Mouse (Mus musculus) spleen, adult 18-20 months (tissue): ENCODE data around the gene Slc44a5.
A peak's percentile ranks its signal among the peaks of the same experiment; 100 is the strongest.

ENCODE experiments used
- DNase-seq, 2 experiments: peaks; one replicate each; pipeline ENCODE4 v3.0.0; 2022; ENCODE audit warnings: mixed read lengths in 2 of 2

Gene Slc44a5

DNA sequence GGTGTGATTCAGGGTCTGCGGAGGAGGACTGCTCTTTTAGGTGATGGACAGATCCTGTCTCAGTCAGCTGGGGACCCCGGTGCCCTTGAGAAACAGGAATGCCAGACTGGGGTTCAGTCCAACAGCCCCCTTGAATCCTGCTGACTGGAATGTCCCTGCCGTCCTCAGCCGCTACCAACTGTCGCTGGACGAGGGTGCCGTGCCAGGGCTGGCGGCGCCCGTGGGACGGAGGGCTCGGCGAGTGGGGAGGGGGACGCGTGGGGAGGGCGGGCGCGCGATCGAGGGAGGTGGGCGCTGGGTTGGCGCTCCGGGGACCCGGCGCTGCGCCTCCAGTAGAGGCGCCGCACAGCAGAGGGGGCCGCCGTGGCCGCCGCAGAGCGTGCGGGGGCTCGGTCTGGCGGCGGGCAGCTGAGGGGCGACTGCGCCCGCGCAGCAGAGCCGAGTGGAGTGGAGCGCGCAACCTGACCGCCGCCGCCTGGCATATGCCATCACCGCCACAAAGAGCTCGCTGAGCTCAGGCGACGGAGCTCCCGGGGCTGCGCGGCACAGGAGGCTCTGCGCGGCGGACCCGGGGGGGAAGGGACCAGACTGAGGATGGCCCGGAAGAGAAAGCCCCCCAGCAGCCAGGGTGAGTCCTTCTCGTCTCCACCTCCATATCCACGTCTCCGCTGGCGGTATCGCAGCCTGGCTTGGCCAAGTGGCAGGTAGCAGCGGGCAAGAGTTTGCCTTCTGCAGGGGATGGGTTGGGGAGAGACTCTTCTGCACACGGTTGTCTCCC lies at the start of gene Slc44a5:
Slc44a5 (plus strand) TSS at position 266 of the 778 bp plus-strand sequence.
- DNase-seq: no peak

DNA sequence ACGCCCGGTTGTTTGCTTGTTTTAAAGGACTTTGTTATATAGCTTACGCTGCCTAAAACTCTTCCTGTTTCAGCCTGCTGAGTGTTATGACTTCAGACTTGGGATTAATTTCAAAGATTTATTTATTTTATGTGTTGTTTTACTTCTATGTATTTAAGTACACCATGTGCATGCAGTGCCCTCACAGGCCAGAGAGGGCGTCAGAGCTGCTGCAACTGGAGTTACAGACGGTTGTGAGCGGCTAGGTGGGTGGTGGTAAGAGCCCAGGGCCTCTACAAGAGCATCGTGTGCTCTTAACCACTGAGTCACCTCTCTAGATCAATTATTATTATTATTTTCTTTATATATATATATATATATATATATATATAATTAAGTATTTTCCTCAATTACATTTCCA lies 46.9 kb upstream of the Slc44a5 start:
- no peak for DNase-seq

DNA sequence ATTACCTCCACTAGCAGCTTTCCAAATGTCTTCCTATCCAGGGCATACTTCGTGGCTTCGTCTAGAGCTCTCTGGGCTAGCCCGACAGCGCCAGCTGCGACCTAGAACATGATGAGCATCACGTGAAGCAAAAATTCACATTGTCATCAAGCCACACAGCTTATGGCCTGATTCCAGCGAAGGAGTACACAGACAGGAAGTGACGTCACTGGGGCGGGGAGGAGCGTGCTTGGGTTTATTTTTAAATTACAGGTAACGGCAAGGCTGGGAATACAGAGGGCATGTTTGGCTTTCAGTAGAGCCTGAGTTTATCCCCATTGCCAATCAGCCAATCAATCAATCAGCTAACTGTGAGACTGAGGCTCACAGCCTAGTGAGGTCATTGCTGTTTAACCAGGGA lies 43.7 kb upstream of the Slc44a5 start:
- no peak for DNase-seq

- DNase-seq: no peak
These were observed 40.8 kb upstream of the Slc44a5 start for GRCm38 (mm10) chr3:153932461-153932860.

DNA sequence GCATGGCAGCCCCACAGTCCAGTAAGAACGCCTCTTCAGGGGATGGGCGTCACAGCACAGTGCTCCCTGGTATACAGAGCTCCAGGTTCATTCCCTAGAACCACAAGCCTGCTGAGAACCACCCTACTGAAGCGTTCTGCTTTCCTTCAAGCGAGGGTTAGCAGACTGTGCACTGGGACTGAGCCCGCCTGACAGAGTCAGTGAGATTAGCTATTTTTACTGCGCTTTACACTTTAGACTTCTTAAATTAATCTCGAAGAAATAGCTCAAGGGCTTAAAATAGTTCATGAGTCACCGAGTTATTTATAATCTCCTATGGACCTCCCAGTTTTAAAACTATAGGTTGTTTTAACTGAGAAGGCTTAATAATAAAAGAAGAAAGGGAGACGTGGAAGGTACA lies 37.4 kb upstream of the Slc44a5 start:
- no peak for DNase-seq

DNA sequence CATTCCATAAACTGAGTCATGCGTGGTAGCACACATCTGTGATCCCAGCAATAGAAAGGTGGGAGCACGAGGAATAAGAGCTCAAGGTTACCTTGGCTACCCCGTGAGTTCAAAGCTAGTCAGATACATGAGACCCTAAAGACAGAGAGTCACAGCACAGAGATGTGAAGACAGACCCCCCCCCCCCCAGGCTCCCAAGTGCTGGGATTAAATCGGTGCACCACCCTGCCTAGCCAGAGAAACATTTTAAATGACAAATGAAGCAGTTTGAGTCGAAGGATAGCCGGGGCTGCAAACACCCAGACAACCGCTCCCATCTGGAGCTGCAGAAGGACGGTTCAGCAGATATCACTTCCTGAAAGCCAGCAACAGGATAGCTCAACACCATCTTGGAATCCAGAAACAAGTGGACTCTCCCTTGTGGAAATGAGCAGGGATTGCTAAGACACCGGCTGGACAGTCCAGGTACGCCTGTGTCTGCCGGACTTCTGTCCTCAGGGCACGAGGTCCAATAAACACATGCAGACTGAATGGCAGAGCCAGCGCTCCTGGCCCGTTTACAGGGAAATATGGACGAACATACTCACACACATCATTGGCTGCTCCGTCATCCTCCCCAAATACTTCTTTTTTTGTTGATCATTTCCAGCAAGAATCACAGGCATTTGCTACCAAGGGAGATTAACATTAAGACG lies 36.0 kb upstream of the Slc44a5 start:
- no peak for DNase-seq

- no peak for DNase-seq
These were observed 33.2 kb upstream of the Slc44a5 start for GRCm38 (mm10) chr3:153940021-153940420.

- DNase-seq: no peak
These were observed 32.8 kb upstream of the Slc44a5 start for GRCm38 (mm10) chr3:153940486-153940885.

DNA sequence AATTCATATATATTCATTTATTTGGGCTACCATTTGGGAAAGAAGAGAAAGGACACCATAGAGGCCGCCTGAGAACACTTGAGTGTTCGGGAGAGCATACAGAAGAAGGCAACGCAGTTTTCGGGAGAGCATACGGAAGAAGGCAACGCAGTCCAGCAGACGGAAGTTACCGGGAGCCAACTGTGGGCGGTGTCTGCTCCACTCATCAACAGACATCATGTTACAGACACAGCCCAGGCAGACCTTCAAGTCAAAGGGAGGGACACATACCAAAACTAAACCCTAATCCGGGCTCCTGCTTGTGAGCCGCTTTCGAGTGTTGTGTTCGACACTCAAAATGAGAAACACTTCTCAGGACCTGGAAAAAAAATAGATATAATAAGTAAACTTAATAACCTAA lies 31.6 kb upstream of the Slc44a5 start:
- no peak for DNase-seq

- no peak for DNase-seq
These were observed 30.1 kb upstream of the Slc44a5 start for GRCm38 (mm10) chr3:153943003-153943640.

GRCm38 (mm10) chr3:153943901-153944334 lies 29.3 kb upstream of the Slc44a5 start:
- no peak for DNase-seq

DNA sequence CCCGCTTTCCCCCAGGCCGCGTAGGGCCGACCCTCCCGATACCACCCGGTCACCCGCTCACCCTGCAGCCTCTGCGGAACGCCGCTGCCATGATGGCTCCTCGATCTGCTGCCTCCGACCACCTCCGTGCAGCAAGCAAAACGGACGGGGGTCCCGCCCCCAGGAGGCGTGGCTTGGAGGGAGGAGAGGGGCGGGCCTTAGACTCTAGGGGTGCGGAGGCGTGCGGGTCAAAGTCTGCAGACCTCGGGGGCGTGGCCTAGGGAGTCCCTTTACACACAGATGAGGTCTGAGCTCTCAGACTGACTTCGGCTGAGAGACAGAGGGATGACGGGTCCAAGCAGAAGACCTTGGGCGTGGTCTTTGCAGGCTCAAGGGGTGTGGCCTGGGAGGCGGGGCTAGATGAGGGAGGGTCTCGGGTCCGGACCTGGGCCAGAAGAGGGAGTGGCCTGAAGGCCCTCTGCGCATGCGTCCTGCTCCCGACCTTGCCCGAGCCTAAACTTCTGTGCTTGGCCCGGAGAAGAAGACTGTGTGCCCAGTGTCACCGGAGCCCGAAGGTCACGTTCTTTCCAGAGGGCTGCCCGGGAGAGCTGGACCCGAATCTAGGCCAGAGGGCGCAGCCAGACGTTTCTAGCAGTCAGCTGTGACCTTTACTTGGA lies 28.8 kb upstream of the Slc44a5 start, which contains the start of gene Acadm:
Acadm (minus strand) TSS at position 298 of the 656 bp plus-strand sequence.
- DNase-seq: peak; percentile 99

DNA sequence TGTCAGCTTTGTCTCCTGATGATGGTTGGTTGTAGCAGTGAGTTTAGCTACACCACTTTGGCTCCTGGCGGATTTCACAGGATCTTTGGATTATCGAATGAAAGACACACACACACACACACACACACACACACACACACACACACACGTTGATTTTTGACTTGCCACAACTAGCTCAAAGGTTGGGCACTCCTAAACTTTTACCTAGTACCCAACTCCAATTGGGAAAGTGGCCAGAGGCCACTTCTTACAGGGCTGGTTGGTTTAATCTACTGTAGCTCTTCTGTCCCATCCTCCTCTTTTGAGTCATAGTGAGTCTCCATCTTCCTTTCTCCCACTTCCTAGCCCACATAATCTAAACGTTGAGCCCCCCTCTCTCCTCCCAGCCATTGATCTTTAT lies 26.0 kb upstream of the Slc44a5 start:
- no peak for DNase-seq

DNA sequence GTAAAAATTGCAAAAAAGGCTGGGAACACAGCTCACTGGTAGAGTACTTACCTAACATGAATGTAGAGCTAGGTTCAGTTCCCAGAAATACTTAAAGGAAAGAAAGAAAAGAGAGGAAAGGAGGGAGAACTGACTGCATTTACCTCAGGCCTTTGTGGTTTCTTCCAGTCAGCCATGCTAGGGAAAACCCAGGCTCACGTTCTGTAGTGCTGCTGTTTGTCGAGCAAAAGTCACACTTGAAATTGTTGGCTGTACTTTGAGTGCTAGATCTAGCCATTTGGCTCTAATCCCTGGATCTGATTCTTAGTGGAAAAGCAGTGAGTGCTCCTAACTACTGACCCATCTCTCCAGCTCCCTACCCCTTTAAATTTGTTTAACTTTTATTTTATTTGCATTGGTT lies 25.1 kb upstream of the Slc44a5 start:
- no peak for DNase-seq

DNA sequence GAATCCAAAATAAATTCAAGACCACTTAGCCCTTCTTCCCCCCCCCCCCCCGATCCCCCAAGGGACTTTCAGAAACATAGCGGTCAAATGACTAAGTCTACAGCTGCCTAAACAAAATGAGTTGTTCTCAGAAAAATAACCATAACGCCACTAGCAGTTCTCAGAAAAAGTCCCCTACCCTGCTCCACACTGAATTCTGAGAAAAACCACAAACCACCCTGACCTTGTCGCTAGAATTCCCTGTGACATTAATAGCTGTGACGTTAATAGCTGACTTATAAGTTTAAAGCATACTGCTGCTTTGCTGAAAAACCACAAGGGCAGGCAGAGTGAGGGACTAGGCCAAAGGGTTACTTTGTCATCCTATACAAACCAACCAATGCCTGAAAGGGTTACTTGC lies 15.3 kb upstream of the Slc44a5 start:
- DNase-seq: no peak

GRCm38 (mm10) chr3:153959035-153959730 lies 14.1 kb upstream of the Slc44a5 start:
- DNase-seq: no peak

DNA sequence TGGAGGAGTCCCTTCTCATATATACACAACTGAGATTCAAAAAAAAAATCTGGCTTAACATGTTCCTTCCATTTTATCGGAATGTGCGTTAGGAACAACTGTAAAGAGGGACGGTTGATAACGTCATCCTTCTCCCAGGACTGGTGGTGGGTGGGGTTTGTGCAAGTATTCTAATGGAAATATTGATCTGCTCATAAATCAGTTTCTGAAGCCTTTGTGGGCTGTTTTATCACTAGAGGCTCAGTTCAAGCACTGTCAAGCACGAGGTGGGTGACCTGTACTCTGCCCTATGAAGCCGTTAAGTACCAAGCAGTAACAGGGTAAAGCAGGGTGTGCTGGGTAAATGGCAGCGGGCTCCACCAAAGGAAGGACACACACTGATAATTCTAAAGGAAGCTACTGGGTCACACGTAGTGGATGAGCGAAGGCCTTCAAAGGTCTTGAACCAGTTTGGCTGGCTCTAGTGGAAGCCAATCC lies 13.5 kb upstream of the Slc44a5 start:
- no peak for DNase-seq

DNA sequence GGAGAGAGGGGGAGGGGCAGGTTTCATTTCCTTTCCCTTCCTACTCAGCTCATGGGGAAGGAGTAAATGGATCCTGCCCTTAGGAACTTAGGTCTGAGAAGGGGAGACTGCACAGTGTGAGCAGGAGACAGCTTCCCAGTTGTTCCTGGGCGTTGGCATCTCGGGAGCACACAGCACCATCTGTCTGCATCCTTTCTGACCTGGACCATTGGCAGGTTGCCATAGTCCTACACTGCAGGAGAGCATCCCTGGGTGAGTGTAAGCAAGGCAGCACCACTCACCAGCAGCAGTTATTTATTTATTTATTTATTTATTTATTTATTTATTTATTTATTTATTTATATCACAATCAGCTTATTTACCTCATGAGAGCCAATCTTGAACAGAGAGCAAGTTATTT lies 12.4 kb upstream of the Slc44a5 start:
- no peak for DNase-seq

DNA sequence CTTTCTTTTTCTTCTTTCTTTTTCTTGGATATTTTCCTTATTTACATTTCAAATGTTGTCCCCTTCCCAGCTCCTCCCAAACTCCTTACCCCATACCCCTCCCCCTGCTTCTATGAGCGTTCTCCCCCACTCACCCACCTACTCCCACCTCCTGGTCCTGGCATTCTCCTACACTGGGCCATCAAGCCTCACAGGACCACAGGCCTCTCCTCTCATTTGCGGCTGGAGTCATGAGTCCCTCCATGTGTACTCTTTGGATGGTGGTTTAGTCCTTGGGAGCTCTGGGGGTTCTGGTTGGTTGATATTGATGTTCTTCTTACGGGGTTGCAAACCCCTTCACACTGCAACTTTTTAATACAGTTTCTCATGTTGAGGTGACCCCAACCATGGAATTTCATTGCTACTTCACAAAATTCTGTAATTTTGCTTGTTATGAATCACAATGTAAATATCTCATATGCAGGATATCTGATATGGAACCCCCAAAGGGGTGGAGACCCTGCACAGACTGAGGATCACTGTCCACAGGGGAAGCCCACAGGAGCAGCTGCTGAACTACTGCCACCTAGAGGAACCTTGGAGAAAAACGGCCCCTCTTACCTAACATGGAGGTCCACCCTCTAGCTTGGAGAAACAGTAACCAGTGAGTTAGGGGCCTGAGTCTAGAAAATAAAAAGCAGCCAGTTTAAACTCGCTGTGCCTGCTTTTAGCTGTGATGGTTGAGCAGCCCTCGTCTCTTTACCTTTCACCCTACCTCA lies 11.4 kb upstream of the Slc44a5 start:
- no peak for DNase-seq

DNA sequence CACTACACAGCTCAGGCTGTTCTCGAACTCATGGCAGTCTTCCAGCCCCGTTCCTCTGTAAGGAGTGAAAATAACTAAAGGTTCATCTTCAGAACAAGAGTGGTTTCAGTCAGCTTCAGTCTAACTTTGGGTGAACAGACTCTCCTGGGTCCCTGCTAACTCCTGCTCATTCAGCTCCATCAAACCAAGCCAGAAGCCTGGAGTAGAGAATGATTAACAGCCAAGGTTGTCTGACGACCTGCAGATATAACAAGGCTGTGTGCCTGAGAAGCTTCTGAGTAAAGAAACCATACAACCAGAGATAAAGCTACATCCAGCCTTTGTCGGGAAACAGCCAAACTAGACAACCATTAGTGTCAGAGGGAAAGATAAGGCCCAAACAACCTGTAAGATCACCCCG lies 5.8 kb upstream of the Slc44a5 start:
- DNase-seq: no peak

DNA sequence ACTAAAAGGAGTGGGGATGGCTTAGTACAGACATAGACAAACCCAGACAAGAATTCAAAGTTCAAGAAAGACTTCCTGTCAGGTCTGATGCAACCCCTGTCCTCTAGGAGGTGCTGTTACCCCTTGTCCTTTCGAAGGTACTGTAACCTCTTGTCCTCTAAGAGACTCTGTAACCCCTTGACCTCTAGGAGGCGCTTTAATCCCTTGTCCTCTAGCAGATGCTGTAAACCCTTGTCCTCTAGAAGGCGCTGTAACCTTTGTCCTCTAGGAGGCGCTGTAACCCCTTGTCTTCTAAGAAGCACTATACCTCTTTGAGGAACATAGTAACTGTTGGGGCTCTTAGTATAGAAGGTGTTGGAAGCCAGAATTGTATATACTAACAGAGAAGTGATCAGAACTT lies 4.7 kb upstream of the Slc44a5 start:
- no peak for DNase-seq

DNA sequence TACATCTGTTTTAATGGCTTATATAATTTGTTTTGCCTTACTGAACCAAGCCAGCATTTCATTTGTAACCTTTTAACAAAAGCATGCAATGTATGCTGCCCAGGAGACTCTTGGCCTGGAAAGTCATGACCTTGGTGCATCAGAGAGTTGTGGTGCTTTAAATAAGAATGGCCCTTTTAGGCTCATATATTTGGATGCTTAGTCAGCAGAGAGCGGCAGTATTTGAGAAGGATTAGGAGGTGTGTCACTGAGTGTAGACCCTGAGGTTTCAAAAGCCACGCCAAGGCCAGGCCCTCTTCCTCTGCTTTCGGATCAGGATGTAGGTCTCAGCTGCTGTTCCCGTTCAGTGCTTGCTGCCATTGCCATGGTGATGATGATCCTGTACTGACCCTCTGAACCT lies 3.8 kb upstream of the Slc44a5 start:
- no peak for DNase-seq
